Mouse (Mus musculus): ENCODE results near the gene Pgrmc2. TPM values are rescaled to one million over a fixed set of nuclear protein-coding genes. Genes with fewer than 3 reads are reported as not detected.
A peak's percentile ranks its signal among the peaks of the same experiment; 100 is the strongest.

Gene Pgrmc2
- total and polyA plus RNA-seq, 3 experiments = 23.2 to 52.8 TPM; not detected in 1

GRCm38 (mm10) chr3:41087071-41087470, 4.2 kb upstream of the Pgrmc2 start:
- H3K27me3 ChIP-seq (ENCODE audit: control insufficient read depth in 1 of 2, insufficient read depth in 2 of 2, low read length in 2 of 2) = no peaks in the 10 kb centered on the region
- peaks cover 0 to 12% of the 10 kb centered on the region in 2 experiments; a peak in 2 of 4 replicates for H3K36me3 ChIP-seq (ENCODE audit: control insufficient read depth in 1 of 2, insufficient read depth in 2 of 2, low read length in 2 of 2)
- H3K9me3 ChIP-seq (replicated peaks; ENCODE audit: insufficient read depth, low read length) = no peaks in the 10 kb centered on the region
- TF ChIP-seq ZNF384 (IDR thresholded peaks at IDR 0.05; ENCODE audit: low read depth, low read length) (no peak), ELF1 (IDR thresholded peaks at IDR 0.05; ENCODE audit: low read depth, low read length) (no peak), ZMIZ1 (IDR thresholded peaks at IDR 0.05; ENCODE audit: low read depth, low read length) (no peak), MYB (IDR thresholded peaks at IDR 0.05; ENCODE audit: low read depth, low read length) (no peak), TBP (IDR thresholded peaks at IDR 0.05; ENCODE audit: low read depth, low read length) (no peak), NELFE (IDR thresholded peaks at IDR 0.05; ENCODE audit: low read depth, low read length) (no peak)
- no peak overlapping the region for H3K27ac ChIP-seq (ENCODE audit: control insufficient read depth, low read depth, low read length)
- H3K4me3 ChIP-seq (ENCODE audit: control insufficient read depth in 1 of 2, insufficient read depth in 1 of 2, low read depth in 2 of 2, low read length in 2 of 2) = no peak overlapping the region
- no peak overlapping the region for H3K9ac ChIP-seq (ENCODE audit: control insufficient read depth, low read depth, low read length, poor library complexity, severe bottlenecking)
- H3K79me2 ChIP-seq (ENCODE audit: control insufficient read depth, insufficient read depth, low read length, poor library complexity) = peaks cover 12% of the 10 kb centered on the region
- H3K4me1 ChIP-seq (ENCODE audit: control insufficient read depth in 1 of 2, insufficient read depth in 2 of 2, low read length in 2 of 2) = peaks cover 0 to 13% of the 10 kb centered on the region in 2 experiments; a peak in 3 of 4 replicates
- DNase-seq (ENCODE audit: low read depth, low spot score) = no peak

- H3K79me2 ChIP-seq (ENCODE audit: control insufficient read depth, insufficient read depth, low read length, poor library complexity) = peaks cover 22% of the 10 kb centered on the region
- no peak for DNase-seq (ENCODE audit: low read depth, low spot score)
- peaks cover 0 to 11% of the 10 kb centered on the region in 2 experiments; a peak in 3 of 4 replicates for H3K4me1 ChIP-seq (ENCODE audit: control insufficient read depth in 1 of 2, insufficient read depth in 2 of 2, low read length in 2 of 2)
- no peaks in the 10 kb centered on the region for H3K9me3 ChIP-seq (replicated peaks; ENCODE audit: insufficient read depth, low read length)
- TF ChIP-seq ZMIZ1 (IDR thresholded peaks at IDR 0.05; ENCODE audit: low read depth, low read length) (no peak), SMC3 (IDR thresholded peaks at IDR 0.05; ENCODE audit: low read depth, low read length) (no peak), UBTF (IDR thresholded peaks at IDR 0.05; ENCODE audit: borderline replicate concordance, insufficient read depth, low read depth, low read length) (no peak), ZNF384 (IDR thresholded peaks at IDR 0.05; ENCODE audit: low read depth, low read length) (no peak), HCFC1 (IDR thresholded peaks at IDR 0.05; ENCODE audit: low read depth, low read length) (no peak), ELF1 (IDR thresholded peaks at IDR 0.05; ENCODE audit: low read depth, low read length) (no peak), RAD21 (IDR thresholded peaks at IDR 0.05; ENCODE audit: low read depth, low read length) (no peak), MYB (IDR thresholded peaks at IDR 0.05; ENCODE audit: low read depth, low read length) (no peak), MYC (IDR thresholded peaks at IDR 0.05; ENCODE audit: low read depth, low read length) (no peak), POLR2A (IDR thresholded peaks at IDR 0.05; ENCODE audit: control insufficient read depth in 1 of 2, insufficient read depth in 1 of 2, low read depth in 1 of 2, low read length in 2 of 2, poor library complexity in 1 of 2) (no peak), TCF12 (IDR thresholded peaks at IDR 0.05; ENCODE audit: low read depth, low read length) (no peak), POLR2AphosphoS2 (IDR thresholded peaks at IDR 0.05; ENCODE audit: low read length) (no peak), TBP (IDR thresholded peaks at IDR 0.05; ENCODE audit: low read depth, low read length) (no peak), CHD2 (IDR thresholded peaks at IDR 0.05; ENCODE audit: low read length) (no peak), ETS1 (IDR thresholded peaks at IDR 0.05; ENCODE audit: low read depth, low read length) (no peak), USF2 (IDR thresholded peaks at IDR 0.05; ENCODE audit: borderline replicate concordance in 1 of 2, insufficient read depth in 1 of 2, low read depth in 1 of 2, low read length in 2 of 2) (no peak), SIN3A (IDR thresholded peaks at IDR 0.05; ENCODE audit: low read length) (no peak)
- no peaks in the 10 kb centered on the region for H3K27me3 ChIP-seq (ENCODE audit: control insufficient read depth in 1 of 2, insufficient read depth in 2 of 2, low read length in 2 of 2)
- H3K36me3 ChIP-seq (ENCODE audit: control insufficient read depth in 1 of 2, insufficient read depth in 2 of 2, low read length in 2 of 2) = peaks cover 0 to 17% of the 10 kb centered on the region in 2 experiments; a peak in 2 of 4 replicates
- H3K27ac ChIP-seq (ENCODE audit: control insufficient read depth, low read depth, low read length) = no peak overlapping the region
- H3K4me3 ChIP-seq (ENCODE audit: control insufficient read depth in 1 of 2, insufficient read depth in 1 of 2, low read depth in 2 of 2, low read length in 2 of 2) = peak overlapping the region; percentile 93; a peak in 3 of 4 replicates
- H3K9ac ChIP-seq (ENCODE audit: control insufficient read depth, low read depth, low read length, poor library complexity, severe bottlenecking) = peak overlapping the region; percentile 98
These were observed 1.6 kb upstream of the Pgrmc2 start for GRCm38 (mm10) chr3:41084421-41084820.

Data from MEL (cell line).